Mouse (Mus musculus) ZHBTc4 (cell line): ENCODE measurements around the gene Snrk.

ENCODE experiments used
- DNase-seq: peaks from one replicate; pipeline ENCODE4 v3.0.0-alpha.2; 2011; ENCODE audit warnings: low read depth, low spot score

Gene Snrk

DNA sequence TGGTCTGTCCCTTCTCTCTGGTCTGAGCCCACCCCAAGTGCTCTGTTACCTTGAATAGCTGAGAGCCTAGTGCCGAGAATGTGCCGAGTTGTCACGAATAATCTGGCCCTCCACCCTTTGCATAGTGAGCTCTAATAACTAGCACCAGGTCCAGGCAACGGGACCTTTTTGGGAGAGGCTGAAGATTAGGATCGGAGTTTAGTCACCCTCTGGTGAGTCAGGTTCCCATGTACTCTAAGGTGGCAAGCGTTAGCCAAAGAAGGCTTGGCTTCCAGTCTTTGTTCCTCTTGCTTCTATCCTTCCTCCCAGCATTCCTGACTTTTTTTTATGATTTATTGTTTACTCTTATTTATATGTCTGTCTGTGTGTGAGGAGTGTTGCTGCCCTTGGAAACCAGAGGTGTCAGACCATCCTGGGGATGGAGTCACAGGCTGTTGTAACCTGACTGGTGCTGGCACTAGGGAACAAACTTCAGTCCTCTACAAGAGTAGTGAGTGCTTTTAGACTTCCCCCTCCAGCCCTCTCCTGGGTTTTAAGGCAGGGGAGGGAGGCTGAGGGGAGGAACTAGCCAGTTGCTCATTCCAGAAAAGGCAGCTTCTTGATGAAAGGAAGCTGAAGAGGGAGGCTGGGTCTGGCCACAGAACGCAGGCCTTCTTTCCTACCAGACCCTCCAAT, 9.2 kb upstream of the Snrk start:
- no peak for DNase-seq

DNA sequence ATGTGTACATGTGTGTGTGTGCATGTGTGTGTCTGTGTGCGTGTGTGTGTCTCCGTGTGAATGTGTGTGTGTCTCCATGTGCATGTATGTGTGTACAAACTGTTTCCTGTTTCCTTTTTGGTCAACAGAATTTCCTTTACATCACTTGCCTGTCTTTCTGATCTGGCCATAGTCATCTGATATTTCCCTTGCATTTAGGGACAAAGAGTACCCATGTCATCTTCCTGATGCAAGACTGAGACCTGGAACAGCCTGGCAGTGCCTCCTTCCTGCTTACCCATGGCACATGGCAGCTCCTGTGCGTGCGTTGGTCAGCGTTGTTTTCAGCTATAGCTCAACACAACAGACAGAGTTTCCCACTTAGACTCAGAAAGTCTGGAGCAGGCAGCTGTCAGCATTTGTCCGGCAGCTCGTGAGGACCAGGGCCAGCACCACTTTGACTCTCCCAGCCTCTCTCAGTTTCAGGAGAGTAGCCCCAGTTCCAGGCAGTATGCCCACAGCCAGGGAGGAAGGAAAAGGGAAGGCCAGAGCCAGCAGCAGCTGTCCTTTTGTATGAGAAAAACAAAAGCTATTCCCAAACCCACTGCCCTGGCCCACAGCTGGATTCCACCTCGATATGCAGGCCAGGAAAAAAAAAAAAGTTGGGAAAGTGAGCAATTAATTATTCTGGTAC, 7.4 kb upstream of the Snrk start:
- no peak for DNase-seq

DNA sequence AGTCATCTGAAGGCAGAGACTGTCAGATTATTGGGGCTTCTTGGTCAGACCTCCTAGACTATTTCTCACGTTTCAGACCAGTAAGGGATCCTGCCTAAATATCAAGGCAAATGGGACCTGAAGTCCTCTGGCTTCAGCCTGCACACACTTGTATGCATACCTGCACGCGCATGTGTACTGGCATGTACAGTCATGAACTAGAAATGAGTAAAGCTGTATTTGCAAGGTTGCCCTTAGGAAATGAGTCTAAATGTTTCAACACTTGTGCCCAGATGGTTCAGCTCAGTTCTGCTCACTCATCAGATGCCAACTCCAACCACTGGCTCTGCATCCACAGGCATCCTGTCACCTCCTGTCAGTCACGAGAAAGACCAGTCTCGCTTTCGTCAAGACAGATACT, 6.6 kb upstream of the Snrk start:
- no peak for DNase-seq

DNA sequence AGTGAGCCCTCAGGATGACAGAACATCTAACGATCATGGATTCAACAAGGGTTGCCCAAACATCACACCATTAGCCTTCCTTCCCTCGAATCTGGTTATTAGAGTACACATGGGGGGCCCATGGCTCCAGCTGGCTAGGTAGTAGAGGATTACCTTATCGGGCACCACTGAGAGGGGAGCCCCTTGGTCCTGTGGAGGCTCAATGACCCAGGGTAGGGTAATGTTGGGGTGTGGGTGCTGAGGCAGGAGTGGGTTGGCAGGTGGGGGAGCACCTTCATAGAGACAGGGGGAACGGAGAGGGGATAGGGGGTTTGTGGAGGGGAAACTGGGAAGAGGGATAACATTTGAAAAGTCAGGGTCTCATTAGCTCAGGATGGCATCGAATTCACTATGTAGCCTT, 6.1 kb upstream of the Snrk start:
- DNase-seq: no peak

DNA sequence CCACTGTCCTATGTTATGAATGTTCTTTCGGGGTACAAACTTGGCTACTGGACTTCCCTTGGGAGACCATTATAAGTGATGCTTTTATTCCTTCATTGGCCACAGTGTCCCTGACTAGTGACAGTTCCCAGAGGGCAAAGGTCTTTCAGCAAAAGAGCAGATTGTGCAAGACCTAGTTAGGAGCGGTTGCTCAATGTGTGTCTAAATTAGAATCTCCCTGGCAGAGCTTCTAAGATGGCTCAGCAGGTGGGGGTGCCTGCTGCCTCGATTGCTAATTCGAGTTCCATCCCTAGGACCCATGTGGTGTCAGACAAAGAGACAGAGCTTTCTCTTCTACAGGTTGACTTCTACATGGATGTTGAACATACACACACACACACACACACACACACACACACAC, 1.5 kb upstream of the Snrk start:
- DNase-seq: no peak

DNA sequence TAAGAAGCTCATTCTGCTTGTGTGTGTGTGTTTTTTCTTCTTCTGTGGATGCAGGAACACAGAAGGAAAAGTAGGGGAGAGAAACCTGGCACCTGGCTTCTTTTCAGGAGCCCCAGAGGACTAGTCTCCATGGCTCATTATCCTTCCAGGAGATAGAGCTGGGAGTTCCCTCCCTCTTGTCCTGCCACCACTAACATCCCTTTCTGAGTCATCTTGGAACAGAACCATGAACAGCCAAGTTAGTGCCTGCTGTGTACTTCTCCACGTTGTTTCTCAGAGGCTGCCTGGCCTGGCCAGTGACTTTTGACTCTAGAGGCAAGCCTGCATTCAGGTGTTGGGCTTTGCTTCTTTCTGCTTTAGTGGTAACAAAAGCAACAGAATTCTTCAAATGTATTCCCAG, 707 bp upstream of the Snrk start:
- no peak for DNase-seq

DNA sequence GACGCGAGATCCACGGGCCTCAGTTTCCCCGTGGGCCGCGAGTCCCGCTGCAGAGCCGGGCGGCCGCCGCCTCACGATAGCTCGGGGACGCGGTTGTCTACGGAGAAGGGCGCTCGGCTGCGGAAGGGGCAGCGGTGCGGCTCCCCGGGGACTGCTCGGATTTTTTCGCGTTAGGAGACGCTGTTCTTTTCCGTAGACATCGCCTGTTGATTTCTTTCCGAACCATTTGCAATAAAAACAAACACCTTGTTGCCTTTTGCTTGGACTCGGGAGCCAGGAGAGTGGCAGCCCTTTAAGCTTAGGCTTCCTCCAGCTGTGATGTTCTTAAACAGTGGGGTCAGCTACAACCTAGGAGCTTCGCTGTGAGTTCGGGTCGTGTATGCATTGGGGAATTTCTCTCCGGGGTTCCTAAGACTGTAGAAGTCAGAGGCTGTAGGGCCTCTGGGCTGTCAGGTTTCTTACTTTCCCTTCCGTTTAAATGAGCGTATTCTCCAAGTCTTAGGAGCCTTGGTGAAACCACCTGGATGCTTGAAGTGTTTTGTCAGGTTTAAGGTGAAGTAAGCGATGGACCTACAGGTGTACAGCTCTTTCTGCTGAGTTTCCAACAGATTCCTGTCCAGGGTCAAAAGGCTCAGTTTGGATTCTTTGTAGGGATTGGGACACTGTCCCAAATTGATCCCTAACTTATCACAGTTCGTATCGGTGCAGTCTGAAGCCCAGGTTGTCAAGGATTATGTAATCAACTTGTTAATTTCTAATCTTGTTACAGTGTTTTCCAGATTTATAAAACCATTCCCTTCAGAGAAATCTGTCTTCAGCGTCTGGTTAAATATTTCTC, 845 bp downstream of the Snrk start:
- peak; percentile 32 for DNase-seq

DNA sequence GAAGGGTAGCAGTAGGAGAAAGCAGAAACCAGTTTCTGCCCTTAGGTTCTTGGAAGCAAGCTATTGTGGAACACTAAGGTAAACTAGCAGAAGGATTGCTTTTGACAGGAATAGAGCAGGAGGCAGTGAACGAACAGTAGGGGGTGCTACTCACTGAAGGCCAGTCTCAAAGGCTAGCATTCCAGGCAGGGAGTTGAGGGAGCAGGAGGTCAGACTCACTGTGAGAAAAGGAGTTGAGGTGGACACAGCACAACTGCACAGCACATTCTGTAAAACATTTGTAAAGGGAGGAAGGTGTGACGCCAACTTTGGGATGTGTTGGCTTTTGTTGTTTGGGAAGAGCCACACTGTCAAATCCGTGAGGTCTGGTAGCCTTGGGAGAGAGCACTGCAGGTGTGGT, 3.0 kb downstream of the Snrk start:
- DNase-seq: peak; percentile 71

DNA sequence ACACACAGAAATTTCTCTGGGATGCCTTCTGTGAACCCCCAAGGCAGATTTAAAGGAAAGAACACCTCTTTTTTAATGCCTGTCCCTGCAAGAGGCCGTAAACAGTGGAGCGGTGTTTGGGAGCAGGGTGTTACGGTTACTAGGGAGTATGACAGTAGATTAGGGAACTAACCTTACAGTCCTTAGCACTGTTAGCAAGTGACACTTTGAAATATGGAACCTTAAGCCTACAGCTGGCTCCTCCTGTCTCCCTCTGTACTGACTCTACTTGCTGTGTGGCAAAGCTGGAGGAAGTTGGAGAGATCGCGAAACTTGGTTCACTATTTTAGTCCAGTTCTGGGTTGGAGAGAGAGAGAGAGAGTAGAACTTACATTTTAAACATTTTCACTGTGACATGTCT, 5.0 kb downstream of the Snrk start:
- no peak for DNase-seq

DNA sequence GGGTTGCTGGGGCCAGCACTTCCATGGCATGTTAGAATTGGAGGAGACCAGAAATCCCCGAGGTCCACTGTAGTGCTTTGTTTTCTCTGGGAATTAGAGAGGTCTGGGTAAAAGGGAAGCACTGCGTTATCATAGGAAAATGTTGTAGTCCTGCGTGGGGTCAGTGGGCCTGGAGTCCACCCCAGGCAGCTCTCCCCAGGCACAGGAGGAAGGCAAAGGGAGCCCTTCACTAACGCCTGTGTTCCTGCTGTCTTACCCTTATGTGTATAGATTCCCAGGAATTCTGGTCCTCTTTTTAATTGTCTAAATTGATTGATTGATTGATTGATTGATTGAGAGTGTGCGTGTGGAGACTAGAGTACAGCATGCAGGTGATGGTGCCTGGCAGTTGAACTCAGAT, 6.1 kb downstream of the Snrk start:
- no peak for DNase-seq

DNA sequence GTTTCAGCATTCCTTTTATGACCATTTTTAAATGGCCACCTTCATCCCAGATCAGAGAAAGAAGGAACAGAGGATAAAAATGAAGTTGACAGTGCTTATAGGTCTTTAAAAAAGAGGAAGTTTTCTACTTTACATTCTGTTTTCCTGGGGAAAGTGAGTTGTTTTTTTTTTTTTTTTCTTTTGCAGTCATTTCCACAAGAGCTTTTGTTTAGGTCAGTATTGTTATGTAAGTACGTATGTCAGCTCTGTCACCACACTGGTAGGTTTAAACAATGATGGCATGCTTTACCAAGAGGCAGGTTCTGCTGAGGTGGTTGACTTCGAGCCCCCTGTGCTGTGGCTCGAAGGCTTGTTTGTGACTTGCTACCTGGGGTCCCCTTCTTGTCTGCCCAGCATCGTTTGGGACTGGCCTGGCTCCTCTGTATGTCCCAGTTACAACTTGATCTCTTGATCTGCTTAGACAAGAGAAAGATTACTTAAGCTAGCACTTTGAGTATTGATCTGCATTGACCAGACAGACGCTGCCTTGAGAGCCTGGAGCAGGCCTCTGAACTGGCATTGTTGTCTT, 8.7 kb downstream of the Snrk start:
- peak; percentile 15 for DNase-seq

DNA sequence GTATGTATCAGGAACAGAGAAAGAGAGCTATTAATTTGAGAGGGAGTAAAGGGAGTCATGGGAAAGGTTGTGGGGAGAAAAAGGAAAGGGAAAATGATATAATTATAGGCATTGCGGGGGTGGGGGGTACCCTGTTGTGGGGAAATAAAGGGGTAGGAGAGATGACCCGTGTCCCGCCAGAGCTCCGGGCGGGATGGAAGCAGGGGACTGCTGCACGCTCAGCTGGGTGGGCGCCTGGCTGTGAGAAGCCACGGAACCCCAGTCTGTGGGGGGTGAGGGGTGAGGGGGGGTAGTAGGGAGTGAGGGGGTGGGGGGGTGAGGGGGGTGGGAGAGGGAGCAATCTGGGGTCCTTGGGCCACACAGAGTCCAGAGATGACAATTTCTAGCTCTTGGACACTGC, 9.7 kb downstream of the Snrk start:
- no peak for DNase-seq

DNA sequence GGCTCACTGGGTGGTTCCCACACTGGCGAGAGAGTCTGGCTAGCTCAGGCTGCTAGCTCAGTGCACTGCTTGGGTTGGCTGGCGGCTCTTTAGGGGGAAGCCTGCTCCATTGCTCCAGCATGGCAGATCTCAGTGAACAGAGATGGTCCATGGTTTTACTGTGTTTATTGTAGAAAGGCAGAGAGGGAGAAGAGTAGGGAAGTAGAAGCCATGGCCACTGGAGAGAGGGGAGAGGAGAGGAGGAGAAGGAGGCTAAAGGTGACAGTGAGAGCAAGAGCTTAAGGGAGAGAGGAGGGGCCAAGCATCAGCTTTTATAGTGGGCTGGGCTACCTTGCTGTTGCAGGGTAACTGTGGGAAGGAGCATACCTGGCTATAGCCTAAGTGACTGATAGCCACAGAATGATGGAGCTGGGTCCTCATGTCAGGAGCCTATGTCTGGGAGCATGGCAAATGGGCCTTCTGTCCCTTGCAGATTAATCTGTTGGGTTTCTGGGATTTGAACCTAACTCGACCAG, 10.3 kb downstream of the Snrk start:
- DNase-seq: no peak

DNA sequence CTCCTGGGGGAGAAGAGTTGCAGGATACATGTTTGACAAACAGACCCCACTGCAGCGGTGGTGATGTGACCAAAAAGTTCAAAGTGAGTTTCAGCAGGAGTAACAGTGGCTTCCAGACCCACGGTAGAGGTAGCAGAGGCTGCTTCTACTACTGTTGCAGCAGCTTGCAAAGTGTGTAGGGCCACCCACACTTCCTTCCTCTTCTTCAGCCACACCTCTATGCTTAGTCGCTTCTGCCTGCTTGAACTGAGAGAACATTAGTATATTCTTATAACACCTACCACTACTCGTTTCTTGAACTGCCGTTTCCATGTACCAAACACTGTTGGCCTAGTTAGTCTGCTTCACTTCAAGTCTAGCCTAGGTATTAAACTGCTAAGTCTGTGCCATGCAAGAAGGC, 11.6 kb downstream of the Snrk start:
- no peak for DNase-seq

DNA sequence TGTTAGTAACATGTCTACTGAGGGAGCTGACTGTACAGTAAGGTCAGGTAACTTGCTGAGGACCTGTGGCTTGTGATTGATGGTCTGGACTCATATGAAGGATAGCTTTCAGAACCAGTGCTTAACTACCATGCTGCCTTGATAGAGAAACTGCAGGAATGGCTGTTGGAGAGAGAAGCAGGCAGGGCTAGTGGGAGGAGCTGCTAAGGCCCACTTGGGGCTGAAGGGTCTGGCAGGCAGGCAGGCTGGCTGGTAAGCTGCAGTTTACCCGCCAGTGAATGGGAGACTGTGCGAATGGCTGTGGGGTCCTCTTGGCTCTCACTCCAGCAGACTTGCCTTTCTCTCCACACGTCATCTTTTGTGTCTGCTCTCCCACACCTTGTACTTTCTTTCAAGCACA, 13.6 kb downstream of the Snrk start:
- no peak for DNase-seq

DNA sequence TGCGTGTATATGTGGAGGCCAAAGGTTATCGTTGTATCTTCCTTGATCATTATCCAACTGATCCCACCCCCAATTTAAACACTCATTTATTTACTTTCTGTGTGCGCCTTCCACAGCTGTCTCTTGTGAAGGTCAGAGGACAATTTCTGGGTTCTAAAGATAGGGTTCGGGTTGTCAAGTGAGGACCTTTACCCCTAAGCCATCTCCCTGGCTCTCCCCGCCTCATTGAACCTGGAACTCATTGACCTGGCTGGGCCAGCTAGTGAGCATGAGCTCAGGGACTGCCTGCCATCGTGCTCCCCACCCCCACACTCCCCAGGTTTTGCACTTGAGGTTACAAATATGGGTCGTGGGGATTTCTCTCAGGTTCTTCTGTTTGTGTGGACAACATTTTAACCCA, 15.1 kb downstream of the Snrk start:
- DNase-seq: no peak

DNA sequence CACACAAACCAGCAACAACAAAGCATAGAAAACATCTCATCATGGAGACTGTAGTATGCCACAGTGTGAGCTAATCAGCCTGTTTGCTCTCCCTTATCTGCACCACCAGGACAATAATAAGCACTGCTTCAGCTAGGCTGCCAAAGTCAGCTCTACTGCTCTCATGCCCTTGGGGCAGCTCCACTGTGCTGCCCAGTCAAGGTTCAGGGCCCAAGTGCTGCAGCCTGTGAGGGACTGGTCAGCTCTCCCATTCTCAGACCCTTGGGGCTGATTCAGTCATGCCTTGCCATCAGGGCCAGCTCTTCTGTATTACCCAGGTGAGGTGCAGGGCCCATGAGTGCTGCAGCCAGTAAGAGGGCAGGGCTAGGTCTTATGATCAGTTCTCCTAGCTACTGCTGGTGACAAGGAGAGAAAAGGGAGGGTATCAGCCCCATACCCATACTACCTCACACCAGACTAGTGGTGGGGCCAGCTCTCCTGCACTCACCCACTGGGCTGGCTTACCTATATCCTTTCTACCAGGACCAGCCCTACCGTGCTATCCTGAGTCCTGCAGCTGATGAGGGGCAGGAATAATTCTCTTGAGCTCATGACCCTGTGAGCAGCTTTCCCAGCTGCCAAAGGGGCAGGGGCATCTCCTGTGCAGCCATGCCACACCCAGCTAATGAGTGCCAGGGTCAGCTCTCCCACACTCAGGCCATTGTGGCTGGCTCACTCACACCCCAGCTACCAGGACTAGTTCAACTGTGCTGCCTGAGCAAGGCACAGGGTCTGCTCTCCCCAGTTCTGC, 18.2 kb downstream of the Snrk start:
- DNase-seq: no peak

DNA sequence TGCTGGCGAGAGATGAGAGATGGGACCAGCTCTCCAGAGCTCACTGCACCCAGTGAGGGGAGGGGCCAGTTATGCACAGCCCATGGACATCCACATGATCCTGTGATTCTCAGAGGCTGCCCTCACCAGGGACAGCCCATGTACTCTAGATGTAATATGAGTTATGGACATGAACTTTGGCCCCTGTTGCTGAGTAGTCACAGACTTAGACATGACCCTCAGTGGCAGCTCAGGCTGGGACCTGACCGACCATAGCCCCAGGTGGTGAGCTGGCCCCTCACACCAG, 18.8 kb downstream of the Snrk start:
- DNase-seq: no peak

DNA sequence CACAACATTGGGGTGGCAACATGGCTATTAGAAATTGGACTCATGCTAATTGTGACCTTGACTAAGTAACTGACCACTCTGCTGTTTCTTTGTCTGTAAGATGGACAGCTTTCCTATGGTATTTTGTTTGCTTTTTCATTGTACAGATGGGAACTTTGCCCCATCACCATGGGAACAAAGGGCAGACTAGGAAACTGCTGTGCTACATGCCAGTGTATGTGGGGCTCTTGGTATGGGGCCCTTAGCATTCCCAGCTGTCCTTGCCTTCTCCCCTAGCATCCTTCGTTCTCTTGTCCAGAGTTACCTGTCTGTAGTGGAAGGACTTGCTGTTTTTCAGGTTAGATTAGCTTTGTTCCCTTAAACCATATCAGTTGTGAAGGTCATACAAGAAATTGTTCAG, 20.9 kb downstream of the Snrk start:
- peak; percentile 30 for DNase-seq

DNA sequence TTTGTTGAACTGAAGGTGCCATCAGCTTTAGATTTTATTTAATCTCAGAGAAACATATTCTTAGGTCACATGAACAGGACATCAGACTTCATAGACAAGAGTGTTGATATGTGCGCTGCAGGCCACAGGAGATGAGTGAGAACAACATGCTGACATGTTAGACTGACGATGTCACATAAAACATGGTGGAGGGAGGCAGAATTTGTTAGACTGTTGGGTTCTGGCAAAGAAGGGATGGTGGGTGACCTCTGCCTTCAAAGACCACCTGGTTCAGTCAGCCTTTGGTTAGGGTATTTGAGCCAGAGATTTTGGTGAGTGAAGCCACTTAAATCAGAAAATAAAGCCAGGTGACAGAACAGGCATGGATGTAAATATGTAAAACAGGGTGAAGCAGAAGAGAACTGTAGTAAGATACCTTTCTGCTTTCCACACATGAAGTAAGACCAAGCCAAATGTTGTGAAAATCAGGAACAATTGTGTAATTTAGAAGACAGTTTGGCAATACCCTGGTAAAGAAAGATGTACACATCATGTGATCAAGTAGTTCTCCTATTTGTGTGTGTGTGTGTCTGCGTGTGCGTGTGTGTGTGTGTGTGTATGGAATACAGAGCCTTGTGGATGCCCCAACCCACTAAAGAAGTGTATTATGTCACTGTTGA, 21.4 kb downstream of the Snrk start:
- DNase-seq: no peak

DNA sequence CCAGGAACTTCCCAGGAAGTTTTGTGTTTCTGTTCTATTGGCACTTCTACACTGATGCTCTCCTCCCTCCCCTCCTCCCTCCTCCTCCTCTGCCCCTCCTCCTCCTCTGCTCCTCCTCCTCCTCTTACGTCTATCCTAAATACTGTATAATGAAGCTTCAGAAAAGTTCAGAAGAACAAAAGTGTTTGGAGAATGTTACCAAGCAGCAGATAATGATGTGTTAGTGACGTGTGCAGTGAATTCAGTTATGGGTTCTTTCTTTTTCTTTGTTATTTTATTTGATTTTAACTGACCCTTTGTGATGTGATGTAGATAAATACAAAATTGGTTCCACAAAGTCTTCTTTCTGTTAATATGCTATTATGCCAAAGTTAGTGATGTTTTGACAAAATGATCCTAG, 22.2 kb downstream of the Snrk start:
- DNase-seq: no peak
